Mouse (Mus musculus) olfactory bulb, adult 2 months (tissue): ENCODE measurements around the gene Gemin7.

ENCODE experiments used
- CTCF ChIP-seq: fragments of 200-500 bp; IDR thresholded peaks from 2 replicates; pipeline ENCODE4 v1.5.1; 2012; ENCODE audit warnings: low read depth, mild to moderate bottlenecking, low read length, moderate library complexity; ENCODE audit not compliant: insufficient read depth
- POLR2A ChIP-seq: fragments of 200-500 bp; IDR thresholded peaks from 2 replicates; pipeline ENCODE4 v1.6.1; 2012; ENCODE audit warnings: mild to moderate bottlenecking, low read depth, low read length, moderate library complexity; ENCODE audit not compliant: insufficient read depth

- no peak for TF ChIP-seq POLR2A
- TF ChIP-seq CTCF: no peak
These were observed 11.8 kb upstream of the Gemin7 start for GRCm38 (mm10) chr7:19589207-19589606.
